In the genomic region with DNA sequence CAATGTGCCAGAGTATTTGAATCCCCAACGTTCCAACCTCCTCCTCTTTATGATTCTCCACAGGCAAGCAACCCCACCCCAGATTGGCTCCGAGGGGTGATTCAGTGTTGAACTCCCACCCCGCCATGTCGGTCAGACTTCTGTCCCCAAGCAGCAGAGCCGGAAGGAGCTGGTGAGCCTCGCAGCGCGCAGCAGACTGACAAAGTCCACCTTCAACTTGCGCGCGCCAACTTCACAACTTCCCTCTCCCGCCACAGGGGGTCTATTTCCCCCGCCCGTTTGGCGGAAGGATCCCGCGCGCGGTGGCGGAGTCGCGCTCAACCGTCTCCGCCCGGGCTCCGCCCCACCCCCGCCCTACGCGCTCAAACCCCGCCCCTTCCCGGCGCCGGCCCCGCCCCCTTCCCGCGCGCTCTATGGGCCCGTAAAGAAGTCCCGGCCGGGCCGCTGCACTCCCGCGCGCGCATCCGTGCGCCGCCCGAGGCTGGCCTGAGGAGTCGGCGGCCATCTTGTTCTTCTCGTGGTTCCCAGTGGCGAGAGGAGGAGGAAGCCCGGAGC, we compare ENCODE assay signal across 8 mouse cellular contexts. TPM values are rescaled to one million over a fixed set of nuclear protein-coding genes. Genes with fewer than 3 reads are reported as not detected.
DNase-seq lines count a peak whose midpoint lies in the region; ATAC-seq and TF ChIP-seq lines count a peak whose summit lies in the region.

TSS of gene Ppp1cc (plus strand) at position 452 of the 555 bp plus-strand sequence.

- no peaks in the 10 kb centered on the region for H3K9me3 ChIP-seq in MEL (replicated peaks; ENCODE audit: insufficient read depth, low read length)

- TF ChIP-seq POLR2A in MEL (IDR thresholded peaks at IDR 0.05; ENCODE audit: control insufficient read depth in 1 of 2, insufficient read depth in 1 of 2, low read depth in 1 of 2, low read length in 2 of 2, poor library complexity in 1 of 2): peak; percentile 76 to 96

- H3K9ac ChIP-seq in MEL (ENCODE audit: control insufficient read depth, low read depth, low read length, poor library complexity, severe bottlenecking): peak within 1 kb of the TSS; percentile 95

- TF ChIP-seq EP300 in MEL (IDR thresholded peaks at IDR 0.05; ENCODE audit: low read depth in 1 of 2, low read length in 2 of 2): peak in 1 of 2 experiments; percentile 54; a peak in 1 of 4 replicates

- H3K27ac ChIP-seq in MEL (ENCODE audit: control insufficient read depth, low read depth, low read length): peak within 1 kb of the TSS; percentile 92

- DNase-seq in MEL (ENCODE audit: low read depth, low spot score): peak; percentile 98
- DNase-seq in cerebellum, adult 18-20 months: peak; percentile 89 to 92
- peak; percentile 96 for DNase-seq in forelimb bud, embryonic 11.5 days (ENCODE audit: low read depth, low spot score)
- peak; percentile 91 to 93 for DNase-seq in layer of hippocampus, postnatal 10 days (ENCODE audit: low spot score in 2 of 2)
- peak; percentile 95 for DNase-seq in lung, postnatal 10 days
- DNase-seq in ovary, postnatal 36 days (ENCODE audit: low spot score): peak; percentile 92
- peak; percentile 94 for DNase-seq in thymus, postnatal 25 days

- peak within 1 kb of the TSS; percentile 97 to 99 for H3K4me3 ChIP-seq in MEL (ENCODE audit: control insufficient read depth in 1 of 2, insufficient read depth in 1 of 2, low read depth in 2 of 2, low read length in 2 of 2)

- peaks cover 2 to 37% of the 10 kb centered on the region in 2 experiments; a peak in 3 of 4 replicates for H3K4me1 ChIP-seq in MEL (ENCODE audit: control insufficient read depth in 1 of 2, insufficient read depth in 2 of 2, low read length in 2 of 2)

- no peak for TF ChIP-seq RAD21 in MEL (IDR thresholded peaks at IDR 0.05; ENCODE audit: low read depth, low read length)

- TF ChIP-seq CTCF in MEL (IDR thresholded peaks at IDR 0.05 in 2 of 3, conservative IDR thresholded peaks at IDR 0.05 in 1 of 3; ENCODE audit: control insufficient read depth in 1 of 3, insufficient read depth in 1 of 3, low read depth in 2 of 3, low read length in 3 of 3, poor library complexity in 1 of 3, severe bottlenecking in 1 of 3): no peak

- peaks cover 9 to 35% of the 10 kb centered on the region in 2 experiments for H3K36me3 ChIP-seq in MEL (ENCODE audit: control insufficient read depth in 1 of 2, insufficient read depth in 2 of 2, low read length in 2 of 2)

- ATAC-seq in hematopoietic stem cell, adult 5-6 weeks (replicated peaks in 1 of 2; ENCODE audit: insufficient read depth in 1 of 2, low FRiP score in 2 of 2, low TSS enrichment in 1 of 2, low read depth in 1 of 2, poor library complexity in 2 of 2, severe bottlenecking in 2 of 2): peak; percentile 84 to 90

- peaks cover 51% of the 10 kb centered on the region for H3K79me2 ChIP-seq in MEL (ENCODE audit: control insufficient read depth, insufficient read depth, low read length, poor library complexity)

- H3K27me3 ChIP-seq in MEL (ENCODE audit: control insufficient read depth in 1 of 2, insufficient read depth in 2 of 2, low read length in 2 of 2): no peaks in the 10 kb centered on the region

TF ChIP-seq in MEL, 35 proteins besides CTCF, POLR2A, EP300 and RAD21:
- TF ChIP-seq MXI1 (IDR thresholded peaks at IDR 0.05; ENCODE audit: low read depth, low read length) (peak; percentile 57; the same call in 1 of the 2 replicates), RCOR1 (IDR thresholded peaks at IDR 0.05; ENCODE audit: low read depth, low read length) (no peak), CHD1 (IDR thresholded peaks at IDR 0.05; ENCODE audit: low read depth, low read length) (0 out of 2 replicates have a peak, but pooled peaks have one; percentile 5), MAX (IDR thresholded peaks at IDR 0.05; ENCODE audit: low read length) (peak; percentile 76; the same call in 1 of the 2 replicates), USF2 (IDR thresholded peaks at IDR 0.05; ENCODE audit: borderline replicate concordance in 1 of 2, insufficient read depth in 1 of 2, low read depth in 1 of 2, low read length in 2 of 2) (no peak), ELF1 (IDR thresholded peaks at IDR 0.05; ENCODE audit: low read depth, low read length) (peak; percentile 72; the same call in 1 of the 2 replicates), GABPA (IDR thresholded peaks at IDR 0.05; ENCODE audit: low read depth, low read length) (no peak), ZKSCAN1 (IDR thresholded peaks at IDR 0.05; ENCODE audit: low read depth, low read length) (no peak), POLR2AphosphoS5 (IDR thresholded peaks at IDR 0.05; ENCODE audit: borderline replicate concordance, low read depth, low read length) (peak; percentile 77), GATA1 (IDR thresholded peaks at IDR 0.05; ENCODE audit: low read depth, low read length) (no peak), TCF12 (IDR thresholded peaks at IDR 0.05; ENCODE audit: low read depth, low read length) (peak; percentile 65), TAL1 (IDR thresholded peaks at IDR 0.05; ENCODE audit: low read length) (no peak), UBTF (IDR thresholded peaks at IDR 0.05; ENCODE audit: borderline replicate concordance, insufficient read depth, low read depth, low read length) (0 out of 2 replicates have a peak, but pooled peaks have one; percentile 74), E2F4 (IDR thresholded peaks at IDR 0.05; ENCODE audit: borderline replicate concordance, low read depth, low read length) (peak; percentile 95), ZNF384 (IDR thresholded peaks at IDR 0.05; ENCODE audit: low read depth, low read length) (no peak), NRF1 (IDR thresholded peaks at IDR 0.05; ENCODE audit: insufficient read depth, low read depth, low read length, poor library complexity, severe bottlenecking) (peak; percentile 41; the same call in 1 of the 2 replicates), CHD2 (IDR thresholded peaks at IDR 0.05; ENCODE audit: low read length) (no peak), SIN3A (IDR thresholded peaks at IDR 0.05; ENCODE audit: low read length) (peak; percentile 83), MYB (IDR thresholded peaks at IDR 0.05; ENCODE audit: low read depth, low read length) (no peak; the same call in 1 of the 2 replicates), BHLHE40 (IDR thresholded peaks at IDR 0.05; ENCODE audit: borderline replicate concordance, low read depth, low read length) (no peak), ETS1 (IDR thresholded peaks at IDR 0.05; ENCODE audit: low read depth, low read length) (peak; percentile 40; the same call in 1 of the 2 replicates), NELFE (IDR thresholded peaks at IDR 0.05; ENCODE audit: low read depth, low read length) (peak; percentile 88), TBP (IDR thresholded peaks at IDR 0.05; ENCODE audit: low read depth, low read length) (peak; percentile 89), POLR2AphosphoS2 (IDR thresholded peaks at IDR 0.05; ENCODE audit: low read length) (peak; percentile 87), ZC3H11A (IDR thresholded peaks at IDR 0.05; ENCODE audit: low read depth, low read length) (no peak), SMC3 (IDR thresholded peaks at IDR 0.05; ENCODE audit: low read depth, low read length) (no peak), MAZ (IDR thresholded peaks at IDR 0.05; ENCODE audit: low read depth, low read length) (peak; percentile 50; the same call in 1 of the 2 replicates), ZMIZ1 (IDR thresholded peaks at IDR 0.05; ENCODE audit: low read depth, low read length) (peak; percentile 91), JUND (IDR thresholded peaks at IDR 0.05; ENCODE audit: low read depth, low read length) (no peak), HCFC1 (IDR thresholded peaks at IDR 0.05; ENCODE audit: low read depth, low read length) (peak; percentile 72), KAT2A (conservative IDR thresholded peaks at IDR 0.05; ENCODE audit: low read depth, low read length) (peak; percentile 68), MYC (IDR thresholded peaks at IDR 0.05; ENCODE audit: low read depth, low read length) (no peak; the same call in 1 of the 2 replicates), MEF2A (IDR thresholded peaks at IDR 0.05; ENCODE audit: extremely low read depth, insufficient replicate concordance, low read depth, low read length, poor library complexity, severe bottlenecking) (no peak)

RNA-seq across cellular contexts. Expression of gene Ppp1cc, which starts in this region (rescaled TPM):
- total RNA-seq in MEL (2012; rRNA removed): 305 and 329 TPM in 2 replicates
- polyA plus RNA-seq in MEL (2012; ENCODE audit: insufficient read depth in 1 of 2, insufficient read length in 2 of 2, low read depth in 1 of 2, low replicate concordance in 2 of 2, missing spikeins in 1 of 2): 100 to 1,000 TPM in 1 of 2 experiments, not detected in 1; 420 TPM
- 202 and 213 TPM in 2 replicates for total RNA-seq in hematopoietic stem cell, adult 5-6 weeks (2017)
- total RNA-seq in layer of hippocampus, postnatal 10 days (2021): 100 to 1,000 TPM; 190 to 196 TPM

Comparison
In these comparisons a context has a peak if more than half of its experiments do, and no peak if none do; other contexts are left out.
1. Peak in every context shown above with its lines: DNase-seq, ATAC-seq, H3K4me3 ChIP-seq and H3K27ac ChIP-seq.